Mouse (Mus musculus) kidney, postnatal 36 days (tissue): ENCODE measurements at regions not wholly inside any gene's neighbourhood (a gene's known extent, or its start where the extent isn't known, plus 50 kb on each side); places are given as distances from the start of the nearest gene placed in this dataset.
A peak's percentile ranks its signal among the peaks of the same experiment; 100 is the strongest.

ENCODE experiments used
- DNase-seq, 2 experiments: peaks; one replicate each; pipeline ENCODE4 v3.0.0; 2021 to 2022; ENCODE audit warnings: mixed read lengths in 2 of 2

DNA sequence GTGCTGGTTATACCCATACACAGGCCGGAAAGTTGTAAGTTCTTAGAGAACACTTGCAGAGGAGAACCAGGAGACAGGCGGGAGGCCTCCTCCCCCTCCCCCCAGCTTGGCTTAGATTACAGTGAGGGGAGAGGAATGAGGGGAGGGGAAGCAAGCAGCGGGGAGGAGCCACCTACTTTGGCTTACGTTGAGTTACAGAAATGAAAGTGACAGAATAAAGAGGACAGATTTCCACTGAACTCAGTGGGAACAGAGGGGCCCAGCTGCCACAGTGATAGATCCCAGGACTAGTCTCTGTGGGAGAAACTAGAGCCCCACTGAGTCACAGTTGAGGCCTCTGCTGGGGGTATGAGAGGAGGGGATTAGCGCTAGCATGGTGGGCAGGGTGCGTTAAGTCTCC lies 86.5 kb upstream of the Gm11983 start:
- DNase-seq: no peak

DNA sequence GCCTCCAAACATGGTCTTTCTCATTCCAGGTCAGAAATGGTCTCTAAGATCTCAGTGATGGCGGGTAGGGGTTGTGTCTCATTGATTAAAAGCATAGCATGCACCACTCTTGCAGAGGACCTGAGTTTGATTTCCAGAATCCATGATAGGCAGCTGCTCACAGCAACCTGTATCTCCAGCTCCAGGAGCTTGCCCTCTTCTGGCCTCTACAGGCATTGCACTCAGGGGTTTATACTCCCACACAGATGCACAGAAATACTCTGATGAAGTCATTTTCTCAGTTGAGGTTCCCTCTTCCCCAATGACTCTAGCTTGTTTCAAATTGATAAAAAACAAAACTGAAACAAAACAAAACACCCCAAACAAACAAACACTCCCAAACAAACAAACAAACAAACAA lies 81.1 kb upstream of the Gm11983 start:
- no peak for DNase-seq

DNA sequence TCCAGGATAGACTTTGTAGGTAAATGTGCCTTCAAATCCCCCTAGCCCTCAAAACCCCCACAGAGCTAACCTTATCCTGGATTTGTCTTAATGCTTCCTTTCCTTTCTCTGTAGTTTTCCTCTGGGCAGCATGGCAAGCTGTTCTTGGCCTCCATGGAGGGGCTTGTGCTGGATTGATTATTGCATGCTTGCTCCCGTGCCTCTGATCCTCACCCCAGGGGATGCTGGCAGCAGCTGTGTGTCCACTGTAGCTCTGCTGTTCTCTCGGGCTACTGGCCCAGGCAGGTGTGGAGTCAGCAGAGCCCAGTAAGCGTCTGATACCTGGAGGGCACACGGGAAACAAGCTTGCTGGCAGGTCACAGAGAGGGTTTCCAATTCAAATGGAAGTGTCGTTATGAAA lies 68.2 kb upstream of the Gm11983 start:
- no peak for DNase-seq

DNA sequence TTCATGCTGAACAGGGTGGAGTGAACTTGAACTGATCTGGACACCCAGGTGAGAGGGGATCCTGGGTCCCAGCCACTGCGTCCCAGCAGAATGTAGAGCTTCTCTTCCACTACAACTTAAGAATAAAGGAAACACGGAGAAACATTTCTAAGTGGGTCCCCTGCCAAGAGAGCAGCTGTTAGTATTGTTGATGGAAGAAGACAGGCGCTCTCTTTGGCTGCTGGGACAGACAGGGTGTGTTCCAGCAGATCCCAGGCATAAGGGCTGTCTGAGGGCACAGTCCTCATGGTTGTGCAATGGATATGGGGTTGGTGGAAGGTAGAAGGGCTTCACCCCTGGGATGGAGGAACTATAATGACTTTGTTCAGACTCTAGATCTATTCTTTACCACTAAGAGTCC lies 65.5 kb upstream of the Gm11983 start:
- DNase-seq: no peak

DNA sequence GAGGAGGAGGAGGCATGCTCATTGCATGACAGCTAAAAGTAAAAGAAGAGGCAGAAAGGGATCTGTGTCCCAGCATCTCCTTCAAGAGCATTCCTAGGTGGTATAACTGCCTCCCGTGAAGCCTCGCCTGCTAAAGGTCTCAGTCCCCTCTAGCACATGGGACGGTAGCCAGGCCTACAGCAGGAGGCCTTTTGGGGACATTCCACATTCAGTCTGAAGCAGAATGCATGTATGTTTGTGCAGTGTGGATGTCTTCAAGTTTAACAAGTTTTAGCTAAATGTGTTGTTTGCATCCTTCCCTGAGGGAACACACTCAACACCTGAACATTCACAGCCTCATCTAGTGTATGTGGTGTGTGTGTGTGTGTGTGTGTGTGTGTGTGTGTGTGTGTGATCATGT lies 64.8 kb upstream of the Gm11983 start:
- no peak for DNase-seq

GRCm38 (mm10) chr11:6900769-6901481 lies 63.5 kb upstream of the Gm11983 start:
- peak; percentile 15 to 16 for DNase-seq

DNA sequence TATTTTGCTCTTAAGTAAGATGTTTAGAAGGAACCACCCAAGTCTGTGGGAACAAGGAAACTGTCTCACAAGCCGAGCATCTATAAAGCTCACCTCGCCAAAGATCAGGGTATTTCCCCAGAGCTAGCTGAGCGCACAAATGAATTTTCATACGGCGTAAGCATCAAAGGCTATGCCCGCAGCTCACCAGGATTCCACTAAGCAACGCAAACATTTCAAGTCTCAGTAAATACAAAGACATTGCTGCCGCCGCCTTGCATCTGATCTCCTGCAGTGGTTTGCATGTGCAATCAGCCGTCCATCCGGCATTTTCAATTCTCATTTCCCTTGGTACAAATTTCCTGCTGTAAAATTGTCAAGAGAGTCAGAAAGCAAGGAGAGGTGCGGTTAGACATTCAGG lies 62.9 kb upstream of the Gm11983 start:
- DNase-seq: no peak

DNA sequence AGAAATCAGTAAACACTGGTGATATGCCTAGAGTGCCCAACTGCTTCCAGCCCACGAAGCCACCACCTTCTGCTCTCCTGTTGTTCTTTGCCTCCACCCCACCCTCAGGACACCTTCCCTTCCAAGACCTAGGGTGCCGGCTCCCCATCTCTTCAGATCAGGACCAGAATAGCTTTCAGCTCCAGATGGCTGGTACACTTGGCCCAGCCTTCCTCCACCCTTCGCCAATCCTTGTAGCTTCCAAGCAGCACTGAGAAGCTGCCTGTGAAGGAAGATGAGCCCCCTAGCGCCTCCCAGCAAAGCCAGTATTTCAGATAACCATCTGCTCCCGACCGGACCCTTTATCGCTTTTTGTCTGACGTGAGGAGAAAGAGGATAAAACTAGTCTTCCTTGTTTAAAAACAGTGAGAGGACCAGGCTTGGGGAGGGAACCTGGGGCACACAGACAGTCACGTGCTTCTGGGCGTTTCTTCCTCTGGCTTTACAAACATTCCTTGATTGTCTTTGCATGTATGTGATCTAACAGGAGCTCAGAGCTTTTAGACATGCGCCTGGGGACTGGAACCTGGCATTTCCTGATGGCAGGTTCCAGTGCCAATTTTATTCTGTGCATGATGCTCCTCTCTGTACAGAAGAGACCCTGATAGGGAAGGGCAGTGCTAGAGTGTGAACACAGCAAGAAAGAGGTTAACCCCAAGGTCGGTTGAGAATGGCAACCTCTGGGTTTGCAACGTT lies 62.0 kb upstream of the Gm11983 start:
- DNase-seq: no peak

DNA sequence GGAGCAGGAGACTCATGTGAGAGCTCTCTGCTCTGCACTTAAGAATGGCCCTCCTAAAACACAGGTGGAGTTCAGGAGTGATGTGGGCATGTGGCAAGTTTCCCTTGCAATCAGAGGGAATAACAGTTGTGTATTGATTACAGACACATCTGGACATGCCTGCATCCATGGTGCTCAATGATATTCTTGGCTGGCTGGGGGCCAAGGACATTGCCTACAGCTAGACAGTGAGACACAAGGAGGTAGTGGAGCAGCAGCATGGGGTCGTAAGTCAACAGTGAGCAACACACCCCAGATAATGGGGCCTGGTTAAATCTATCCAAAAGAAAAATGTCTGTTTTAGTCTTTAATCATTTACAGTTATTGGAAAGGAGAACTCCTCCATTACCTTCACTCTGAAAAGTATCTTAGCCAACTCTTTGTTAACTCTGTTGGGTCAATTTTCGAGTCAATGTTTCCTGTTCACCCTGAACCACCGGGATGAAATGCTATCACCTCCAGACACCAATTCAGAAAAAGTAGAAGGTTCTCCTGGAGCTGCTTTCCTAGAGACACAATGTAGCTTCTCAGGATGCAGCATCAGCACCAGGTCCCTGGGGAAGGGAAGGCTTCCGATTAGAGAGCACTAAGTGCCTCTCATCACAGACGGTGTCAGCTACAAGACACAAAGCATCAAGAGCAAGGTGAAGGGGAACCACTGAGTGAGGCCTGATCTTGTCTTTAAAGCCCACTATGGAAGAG lies 61.1 kb upstream of the Gm11983 start:
- no peak for DNase-seq

DNA sequence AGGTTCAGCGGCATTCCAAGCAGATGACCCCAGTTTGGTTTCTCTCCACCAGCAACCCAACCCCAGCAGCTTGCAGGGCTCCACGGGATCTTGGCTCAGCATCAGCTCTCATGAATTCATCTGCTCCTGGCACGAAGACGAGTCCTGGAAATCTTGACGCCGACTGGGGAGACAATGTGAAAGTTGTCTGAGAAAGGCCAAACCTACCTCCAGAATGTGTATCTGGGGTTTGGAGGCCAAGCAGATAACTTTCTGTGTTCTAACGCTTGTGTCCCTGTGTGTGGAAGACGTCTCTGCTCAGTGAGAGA lies 58.3 kb upstream of the Gm11983 start:
- peak; percentile 43 to 61 for DNase-seq

DNA sequence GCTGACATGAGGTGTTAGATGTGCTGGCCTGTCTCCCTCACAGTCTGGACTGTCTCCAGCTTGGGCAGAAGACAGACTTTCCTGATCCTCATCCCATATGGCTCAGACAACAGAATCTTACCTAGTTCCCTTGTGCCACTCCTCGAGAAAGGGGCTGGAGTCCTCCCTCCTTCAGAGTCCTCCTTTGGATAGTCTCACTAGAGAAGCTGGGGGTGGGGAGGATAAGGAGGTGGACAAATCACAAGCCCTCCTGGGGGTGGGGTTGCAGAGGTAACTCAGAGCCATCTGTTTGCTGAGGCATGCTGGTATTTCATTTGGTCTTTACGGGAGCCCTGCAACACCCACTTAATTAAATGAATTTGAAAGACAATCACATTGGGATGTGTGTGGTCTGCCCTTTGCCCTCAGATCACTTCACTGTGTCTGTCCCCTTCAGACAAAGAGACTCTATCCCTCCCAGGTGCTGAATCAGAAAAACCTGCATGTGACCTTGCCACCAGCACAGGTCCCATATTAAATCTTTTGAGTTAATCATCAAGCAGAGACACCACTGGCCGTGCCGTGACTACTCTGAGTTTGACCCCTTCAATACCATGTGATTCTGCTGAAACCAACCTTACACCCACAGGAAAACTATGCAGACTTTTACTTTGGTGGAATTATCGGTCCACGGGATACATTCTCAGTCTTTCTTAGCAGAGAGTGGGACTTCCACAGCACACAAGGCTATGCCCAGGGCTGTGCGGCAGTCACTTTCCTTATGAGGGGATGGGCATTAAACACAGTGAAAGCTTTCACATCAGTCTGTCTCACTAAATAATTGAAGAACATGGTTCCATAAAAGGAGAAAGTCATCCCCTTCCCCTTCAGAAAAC lies 57.7 kb upstream of the Gm11983 start:
- DNase-seq: peak; percentile 65 to 83

GRCm38 (mm10) chr11:6893734-6894133 lies 56.3 kb upstream of the Gm11983 start:
- DNase-seq: no peak

DNA sequence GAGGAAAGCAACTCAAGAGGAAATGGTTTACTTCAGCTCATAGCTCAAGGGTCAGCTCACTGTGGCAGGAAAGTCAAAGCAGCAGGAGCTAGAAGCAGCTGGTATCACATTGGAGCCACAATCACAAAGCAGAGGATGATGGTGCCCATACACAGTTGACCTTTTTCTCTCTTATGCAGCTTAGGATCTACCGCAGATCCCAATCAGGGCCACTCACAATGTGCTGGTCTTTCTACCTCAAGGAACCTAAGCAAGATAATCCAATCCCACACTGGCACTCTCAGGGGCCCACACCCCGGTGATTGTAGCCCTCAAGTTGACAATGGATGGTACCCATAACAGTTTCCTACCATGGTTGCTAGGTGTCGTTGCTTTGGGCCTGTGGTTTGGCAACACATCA lies 55.6 kb upstream of the Gm11983 start:
- DNase-seq: no peak

- DNase-seq: no peak
These were observed 53.0 kb upstream of the Gm11983 start for GRCm38 (mm10) chr11:6890450-6890849.

GRCm38 (mm10) chr11:6889660-6890185 lies 52.3 kb upstream of the Gm11983 start:
- DNase-seq: no peak

DNA sequence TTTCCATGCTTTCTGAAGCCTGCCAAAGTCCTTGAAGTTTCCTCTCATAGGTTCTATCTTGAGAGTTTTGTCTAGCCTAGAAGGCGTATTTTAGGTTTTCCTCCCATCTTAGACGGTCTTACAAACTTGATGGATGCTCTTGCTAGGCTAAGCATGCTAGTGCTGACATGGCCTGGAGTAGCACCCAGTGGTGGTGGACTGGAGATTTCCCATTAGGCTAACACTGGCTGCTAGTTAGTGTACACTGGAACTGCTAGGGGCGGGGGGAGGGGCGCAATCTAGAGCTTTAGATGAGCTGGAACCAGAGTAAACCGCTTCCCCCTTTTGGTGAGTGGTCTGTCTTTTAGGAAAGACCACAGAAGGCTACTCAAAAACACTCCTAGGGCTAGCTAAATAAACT lies 51.7 kb upstream of the Gm11983 start:
- DNase-seq: no peak
